Mouse (Mus musculus) hindlimb bud, embryonic 11.5 days (tissue): Measurements from ENCODE around the gene Sesn1.
"Not testable (repeated sequence)": the region's sequence is repeated elsewhere in the genome, so short reads cannot be mapped to it uniquely, and the experiment has no call there.

Experiments
- DNase-seq: peaks from one replicate; pipeline ENCODE4 v3.0.0-alpha.2; 2012; ENCODE audit warnings: low read depth, low spot score; ENCODE audit errors: extremely low spot score

Gene Sesn1

DNA sequence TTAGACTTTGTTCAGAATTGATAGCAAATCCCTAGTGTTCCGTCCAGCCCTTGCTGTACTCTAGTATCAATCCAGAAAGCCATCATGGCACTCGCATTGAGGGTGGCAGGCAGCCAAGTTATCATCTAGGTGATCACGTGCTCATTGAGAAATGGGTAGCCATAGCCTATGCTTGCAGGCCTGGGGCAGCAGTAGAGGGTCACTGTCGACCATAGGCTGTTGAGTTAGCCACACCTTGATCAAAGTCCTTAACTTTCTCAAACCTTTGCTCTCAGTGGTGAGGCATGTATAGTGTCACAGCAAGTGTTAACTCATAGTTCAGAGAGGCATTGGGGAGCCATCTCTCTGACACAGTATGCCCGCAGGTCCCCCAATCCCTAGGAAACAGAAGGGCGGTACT lies 11.4 kb downstream of the Sesn1 start:
- DNase-seq = no peak

DNA sequence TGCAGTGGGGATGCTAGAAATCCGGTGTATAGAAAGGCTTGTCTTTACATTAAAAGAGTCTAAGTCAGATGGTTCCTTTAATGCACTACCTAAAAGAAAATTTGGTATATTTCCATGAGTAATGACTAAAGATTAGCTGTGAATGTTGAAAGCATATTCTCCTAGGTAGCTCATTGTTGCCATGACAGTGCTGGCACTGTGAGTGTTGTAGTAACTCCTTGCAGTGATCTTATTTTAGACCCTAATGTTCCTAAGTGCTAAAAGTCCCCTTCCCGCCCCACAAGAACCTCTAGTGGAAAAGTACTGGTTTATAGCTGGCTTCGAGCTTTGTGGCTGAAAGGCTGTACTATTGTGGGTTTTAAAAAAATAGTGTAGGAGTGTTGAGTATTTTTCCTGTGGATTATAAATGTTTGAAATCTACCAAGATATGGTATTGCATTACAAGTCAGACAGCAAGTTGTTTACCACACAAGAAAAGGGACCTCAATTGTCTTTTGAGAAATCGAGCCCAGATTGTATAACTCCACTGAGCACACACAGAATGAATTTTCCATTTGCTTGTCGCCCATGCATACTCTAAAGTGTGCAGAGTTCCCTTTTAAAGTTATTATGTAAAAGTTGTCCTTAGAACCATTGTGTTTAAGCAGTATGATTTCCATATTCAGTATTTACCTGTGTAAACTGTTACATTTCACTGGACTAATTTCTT lies 13.0 kb downstream of the Sesn1 start:
- no peak for DNase-seq

DNA sequence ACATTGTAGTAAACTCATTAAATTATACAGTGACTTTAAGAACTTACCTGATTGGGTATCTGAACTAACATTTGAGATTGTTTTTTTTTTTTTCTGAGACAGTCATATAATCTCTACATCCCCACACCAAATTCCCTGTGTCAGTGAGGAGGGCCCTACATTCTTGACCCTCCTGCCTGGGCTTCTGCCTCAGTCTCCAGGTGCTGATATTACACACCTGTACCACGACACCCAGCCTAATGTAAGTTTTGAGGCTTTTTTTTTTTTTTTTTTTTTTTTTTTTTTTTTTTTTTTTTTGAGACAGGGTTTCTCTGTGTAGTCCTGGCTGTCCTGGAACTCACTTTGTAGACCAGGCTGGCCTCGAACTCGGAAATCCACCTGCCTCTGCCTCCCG lies 13.5 kb downstream of the Sesn1 start:
- DNase-seq = not testable (repeated sequence)

DNA sequence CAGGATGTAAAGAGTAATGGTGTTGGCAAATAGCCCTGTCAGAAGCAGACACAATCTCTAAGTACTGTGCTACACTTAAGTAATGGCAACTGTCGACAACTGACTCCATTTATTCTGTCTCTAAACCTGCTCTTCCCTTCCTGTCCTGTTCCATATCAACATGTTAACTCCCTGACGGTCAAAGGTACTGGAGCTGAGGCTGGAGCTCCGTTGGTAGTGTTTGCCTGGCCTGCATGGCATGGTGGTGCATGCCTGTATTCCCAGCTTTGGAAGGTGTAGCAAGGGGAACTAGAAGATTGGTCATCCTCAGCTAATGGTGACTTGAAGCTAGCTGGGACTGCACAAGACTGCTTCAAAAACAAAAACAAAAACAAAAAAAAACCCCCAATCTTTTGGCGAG lies 14.2 kb downstream of the Sesn1 start:
- no peak for DNase-seq

DNA sequence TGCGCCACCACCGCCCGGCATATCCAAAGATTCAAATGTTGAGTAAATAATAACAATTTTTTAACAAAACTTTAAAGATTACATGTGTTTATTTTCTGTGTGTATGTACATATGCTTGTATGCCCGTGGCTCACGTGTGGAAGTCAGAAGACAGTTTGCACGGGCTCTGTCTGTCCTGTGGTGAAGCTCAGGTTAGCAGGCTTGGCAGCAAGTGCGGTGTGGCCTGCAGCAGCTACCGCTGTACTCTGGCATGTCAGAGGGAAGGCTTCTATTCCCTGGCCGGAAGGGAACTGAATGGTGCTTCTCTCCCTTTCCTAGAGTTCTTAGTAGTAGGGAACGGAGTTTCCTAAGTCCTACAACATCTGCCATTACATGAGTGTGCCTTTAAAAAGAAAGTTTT lies 15.3 kb downstream of the Sesn1 start:
- no peak for DNase-seq

DNA sequence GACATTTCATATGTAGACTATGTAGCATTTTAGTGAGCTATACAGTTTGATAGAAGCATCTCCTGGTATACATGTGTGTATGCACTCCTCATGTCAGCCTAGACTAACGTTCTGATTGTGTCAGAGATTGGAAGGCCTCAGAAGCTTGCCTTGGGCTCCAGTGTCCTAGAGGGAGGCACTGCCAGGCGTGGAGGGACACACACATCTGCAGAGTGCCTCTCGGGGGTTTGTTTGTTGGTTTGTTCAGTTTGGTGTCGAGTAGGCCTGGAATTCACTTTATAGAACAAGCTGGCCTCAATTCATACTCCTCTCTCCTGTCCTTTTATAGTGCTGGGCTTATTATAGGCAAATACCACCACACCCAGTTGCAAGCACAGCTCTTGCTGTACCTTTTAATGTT lies 16.3 kb downstream of the Sesn1 start:
- no peak for DNase-seq

DNA sequence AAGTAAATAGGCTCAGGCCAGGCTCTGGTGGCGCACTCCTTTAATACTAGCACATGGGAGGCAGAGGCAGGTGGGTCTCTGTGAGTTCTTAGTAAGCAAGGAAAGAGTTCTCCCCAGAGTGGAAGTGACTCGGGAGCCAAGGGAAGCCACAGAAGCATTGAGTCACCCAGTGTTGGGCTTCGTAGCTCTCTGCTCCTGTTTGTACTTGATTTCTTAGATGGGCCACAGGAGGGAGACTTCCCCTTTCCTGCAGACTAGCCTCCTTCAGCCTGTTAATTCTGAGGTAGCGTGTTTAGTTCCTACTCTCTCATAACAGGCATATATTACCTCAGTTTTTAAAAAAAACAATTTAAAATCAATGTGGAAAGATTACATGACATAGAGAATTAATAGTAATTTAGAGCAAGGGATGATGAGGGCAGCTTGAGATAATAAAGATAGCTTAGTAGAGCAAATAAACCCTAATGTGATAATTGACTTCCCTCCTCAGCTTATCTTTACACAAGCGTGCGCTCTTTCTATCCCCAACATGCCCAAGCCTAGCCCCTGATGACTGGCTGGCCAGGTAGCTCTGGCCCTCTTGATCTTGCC lies 16.9 kb downstream of the Sesn1 start:
- no peak for DNase-seq

DNA sequence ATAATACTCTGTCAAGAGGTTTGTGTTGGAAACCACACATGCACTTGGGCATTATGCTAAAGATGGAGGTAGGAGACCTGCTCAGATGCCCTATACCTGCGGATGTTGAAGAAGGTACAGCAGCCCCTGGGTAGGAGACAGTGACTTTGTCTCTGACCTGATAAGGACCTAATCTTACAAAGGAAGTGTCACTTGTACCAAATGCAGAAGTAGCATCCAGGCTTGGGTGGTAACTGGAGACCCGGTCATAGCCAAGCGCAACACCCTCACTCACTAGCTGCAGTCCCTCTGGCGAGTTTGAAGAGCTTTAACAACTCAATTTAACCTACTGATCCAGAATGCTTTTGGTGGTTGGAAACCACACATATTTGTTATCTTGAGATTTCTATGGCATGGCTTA lies 18.0 kb downstream of the Sesn1 start:
- no peak for DNase-seq

DNA sequence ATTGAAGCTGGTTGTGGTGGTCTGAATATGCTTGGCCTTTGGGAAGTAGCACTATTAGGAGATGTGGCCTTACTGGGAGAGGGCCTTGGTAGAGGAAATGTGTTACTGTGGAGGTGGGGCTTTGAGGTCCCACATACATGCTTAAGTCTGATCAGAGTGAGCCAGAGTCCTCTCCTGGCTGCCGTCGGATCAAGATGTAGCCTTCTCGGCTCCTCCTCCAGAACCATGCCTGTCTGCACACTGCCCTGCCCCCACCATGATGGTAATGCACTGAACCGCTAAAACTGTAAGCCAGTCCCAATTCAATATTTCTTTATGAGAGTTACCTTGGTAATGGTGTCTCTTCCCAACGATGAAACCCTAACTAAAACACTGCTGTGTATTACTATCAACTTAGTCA lies 19.5 kb downstream of the Sesn1 start:
- DNase-seq = no peak

DNA sequence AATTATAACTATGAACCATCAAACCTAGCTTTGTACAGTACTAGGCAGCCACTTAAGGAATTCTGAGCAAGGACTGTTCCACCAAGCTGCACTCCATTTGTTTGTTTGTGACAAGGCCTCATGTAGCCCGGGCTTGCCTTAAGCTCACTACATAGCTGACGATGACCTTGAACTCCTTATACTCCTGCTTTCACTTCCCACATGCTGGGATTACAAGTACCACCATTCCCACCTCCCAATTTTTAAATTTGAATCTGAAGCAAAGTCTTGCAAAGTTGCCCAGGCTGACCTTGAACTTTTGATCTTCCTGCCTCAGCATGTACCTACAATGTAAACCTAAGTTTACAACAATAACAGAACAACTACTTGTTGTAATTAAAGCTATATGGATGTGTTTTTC lies 20.2 kb downstream of the Sesn1 start:
- no peak for DNase-seq

DNA sequence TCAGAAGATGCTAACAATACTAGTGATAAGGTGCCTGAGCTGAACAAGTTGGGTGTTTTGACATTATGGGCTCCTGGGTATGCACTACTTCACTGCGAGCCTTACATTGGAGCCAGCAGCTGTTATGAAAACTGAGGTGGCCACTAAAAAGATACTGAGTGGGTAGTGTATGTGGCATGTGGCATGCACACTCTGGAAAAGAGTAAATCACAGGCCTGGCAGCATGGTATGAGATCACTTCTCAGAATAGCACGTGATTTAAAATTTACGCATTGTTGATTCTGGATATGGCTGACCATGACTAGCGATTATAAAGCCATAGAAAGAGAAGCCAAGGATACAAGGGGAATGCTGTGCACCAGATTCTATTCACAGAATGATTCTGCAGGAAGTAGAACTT lies 20.7 kb downstream of the Sesn1 start:
- no peak for DNase-seq

DNA sequence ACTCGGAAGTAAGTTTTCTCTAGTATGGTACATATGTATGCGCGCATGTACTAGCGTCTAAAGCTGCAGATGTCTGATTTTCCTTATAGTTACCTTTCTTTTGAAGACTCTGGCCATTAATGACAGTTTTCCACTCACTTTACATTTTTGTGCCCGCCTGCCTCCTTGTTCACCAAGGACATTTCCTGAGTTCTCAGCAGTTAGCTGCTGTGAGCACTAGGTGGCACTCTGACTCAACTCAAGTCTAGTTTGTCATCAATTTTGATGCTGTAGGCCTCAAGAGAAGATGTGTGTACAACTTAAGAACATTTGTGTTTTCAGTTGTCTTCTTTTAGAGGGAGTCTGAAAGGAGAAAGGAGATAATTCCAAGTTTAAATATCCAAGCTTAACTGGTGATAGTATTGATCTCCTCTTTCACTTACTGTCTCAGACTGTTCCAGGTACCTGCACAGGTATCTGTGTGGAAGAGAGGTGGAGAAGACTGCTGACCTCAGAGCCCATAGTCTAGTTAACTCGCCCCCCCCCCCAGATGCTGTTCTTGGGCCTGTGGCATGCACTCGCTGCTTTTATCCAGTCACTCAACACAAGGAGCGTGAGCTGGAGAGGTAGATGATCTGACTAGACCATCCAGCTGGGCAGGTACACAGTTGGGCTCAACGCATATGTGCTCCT lies 21.3 kb downstream of the Sesn1 start:
- DNase-seq = no peak

DNA sequence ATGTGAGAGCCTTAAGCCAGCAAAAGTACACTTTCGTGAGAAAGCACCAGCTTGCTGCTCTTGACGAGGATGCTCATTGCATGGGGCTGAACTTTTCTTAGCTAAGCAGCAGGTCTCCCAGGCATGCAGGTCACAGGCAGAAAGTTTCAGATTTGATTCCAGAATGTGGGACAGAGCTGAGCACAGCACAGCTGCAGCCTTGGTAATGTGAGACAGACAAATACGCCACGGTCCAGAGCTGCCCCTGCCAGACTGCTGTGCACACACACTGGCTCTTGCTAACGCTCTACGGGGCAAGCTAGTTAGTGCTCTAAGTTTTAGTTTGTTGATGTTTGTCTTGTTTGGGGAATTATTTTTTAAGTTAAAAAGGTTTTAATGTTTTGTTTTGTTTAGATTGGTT lies 22.5 kb downstream of the Sesn1 start:
- DNase-seq = no peak

DNA sequence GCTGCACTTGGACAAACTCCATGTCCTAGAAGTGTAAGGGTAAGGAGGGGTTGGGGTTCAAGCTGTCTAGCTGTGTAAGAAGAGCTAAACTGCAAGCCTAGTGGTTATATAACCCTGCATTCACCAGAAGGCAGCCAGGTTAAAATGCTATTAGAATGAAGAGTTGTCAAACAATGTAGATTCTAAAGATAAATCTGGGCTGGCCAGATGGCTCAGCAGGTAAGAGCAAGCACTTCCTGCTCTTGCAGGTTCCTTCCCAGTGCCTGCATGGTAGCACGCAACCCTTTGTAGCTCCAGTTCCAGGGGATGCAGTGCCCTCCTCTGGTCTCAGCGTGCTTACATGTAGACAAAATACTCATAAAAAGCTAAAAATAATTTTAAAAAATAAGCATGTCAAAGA lies 24.4 kb downstream of the Sesn1 start:
- DNase-seq = no peak

DNA sequence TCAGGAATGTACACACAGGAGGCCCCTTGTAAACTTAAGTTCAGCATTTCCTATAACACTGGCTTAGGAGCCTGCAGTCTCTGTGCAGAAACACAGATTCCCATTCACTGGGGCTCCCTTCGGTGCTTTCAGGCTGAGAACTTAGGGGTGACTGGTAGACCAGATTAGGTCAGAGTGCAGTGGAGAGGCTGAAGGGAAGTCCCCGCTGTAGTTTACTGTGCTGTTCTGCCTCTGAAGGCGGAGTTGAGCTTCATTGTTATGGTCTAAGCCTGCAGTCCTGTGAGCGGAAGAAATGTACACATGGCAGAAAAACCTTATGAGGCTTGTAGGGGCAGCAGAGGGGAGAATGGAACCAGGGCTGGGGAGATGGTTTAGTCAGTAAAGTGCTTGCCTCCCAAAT lies 29.2 kb downstream of the Sesn1 start:
- DNase-seq = no peak

DNA sequence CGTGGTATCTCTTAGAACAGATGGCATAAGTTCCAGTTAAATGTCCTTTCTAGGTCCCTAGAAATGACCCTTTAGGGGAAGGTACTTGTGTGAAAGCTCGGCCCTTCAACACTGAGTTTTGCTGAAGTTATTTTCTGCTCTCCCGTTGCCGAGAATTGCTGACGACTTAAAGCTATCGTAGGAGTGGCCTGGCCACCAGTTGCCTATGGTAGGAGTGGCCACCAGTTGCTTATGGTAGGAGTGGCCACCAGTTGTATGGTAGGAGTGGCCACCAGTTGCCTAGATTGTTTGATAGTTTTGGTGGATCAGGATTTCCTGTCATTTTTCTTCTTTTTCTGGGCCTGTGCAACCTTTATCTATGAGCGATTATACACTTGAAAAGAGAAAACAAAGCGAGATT lies 38.0 kb downstream of the Sesn1 start:
- no peak for DNase-seq

DNA sequence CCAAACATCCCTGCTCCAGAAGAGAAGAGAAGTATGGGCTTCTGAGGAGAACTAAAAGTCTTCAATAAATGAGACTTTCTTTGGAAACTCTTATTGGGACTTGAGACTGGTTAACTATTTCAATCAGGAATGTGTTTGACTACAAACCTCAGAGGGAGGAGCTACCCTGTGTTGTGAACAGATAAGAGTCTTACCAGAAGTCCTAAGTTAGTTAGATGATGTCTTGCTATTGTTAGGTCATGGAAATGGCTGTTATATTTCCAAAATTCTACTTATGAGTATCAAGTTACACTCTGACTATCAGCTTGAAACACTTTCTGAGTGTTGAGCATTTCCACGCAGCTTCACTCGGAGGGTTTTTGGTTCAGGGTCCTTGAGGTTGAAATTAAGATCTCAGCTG lies 39.0 kb downstream of the Sesn1 start:
- DNase-seq = no peak

DNA sequence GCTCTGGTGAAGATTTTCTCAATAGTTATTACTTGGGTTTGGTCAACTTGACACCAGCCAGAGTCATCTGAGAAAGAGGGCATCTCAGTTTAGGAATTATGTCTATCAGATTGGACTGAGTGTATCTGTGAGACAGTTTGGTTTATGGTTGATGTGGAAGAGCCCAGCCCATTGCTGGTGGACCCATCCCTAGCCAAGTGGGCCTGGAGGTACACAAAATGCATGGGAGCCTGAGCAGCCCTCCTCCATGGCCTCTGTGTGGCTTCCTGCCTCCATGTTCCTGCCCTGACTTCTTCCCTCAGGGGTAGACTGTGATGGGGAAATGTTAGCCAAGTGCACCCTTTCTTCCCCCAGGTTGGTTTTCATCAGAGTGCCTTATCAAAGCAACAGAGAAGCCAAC lies 50.1 kb downstream of the Sesn1 start:
- DNase-seq = no peak

DNA sequence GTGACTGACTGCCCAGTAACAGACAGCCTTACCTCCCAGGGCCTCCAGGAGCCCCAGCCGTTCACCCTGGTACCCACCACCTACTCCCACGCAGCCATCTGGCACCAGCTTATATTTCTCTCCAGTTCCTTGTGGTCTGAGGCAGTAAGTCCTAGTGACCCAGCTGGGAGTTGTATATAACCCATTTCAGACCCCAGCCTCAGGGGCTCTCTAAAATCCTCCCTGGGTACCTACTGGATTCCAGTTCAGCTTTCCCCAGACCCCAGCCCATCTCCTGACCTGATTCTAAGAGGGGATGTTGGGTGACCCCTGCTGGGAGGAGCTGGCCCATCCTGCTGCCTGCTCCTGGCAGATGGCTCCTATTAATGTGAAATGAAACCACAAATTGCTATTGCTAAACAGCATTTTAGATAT lies 50.5 kb downstream of the Sesn1 start:
- no peak for DNase-seq

DNA sequence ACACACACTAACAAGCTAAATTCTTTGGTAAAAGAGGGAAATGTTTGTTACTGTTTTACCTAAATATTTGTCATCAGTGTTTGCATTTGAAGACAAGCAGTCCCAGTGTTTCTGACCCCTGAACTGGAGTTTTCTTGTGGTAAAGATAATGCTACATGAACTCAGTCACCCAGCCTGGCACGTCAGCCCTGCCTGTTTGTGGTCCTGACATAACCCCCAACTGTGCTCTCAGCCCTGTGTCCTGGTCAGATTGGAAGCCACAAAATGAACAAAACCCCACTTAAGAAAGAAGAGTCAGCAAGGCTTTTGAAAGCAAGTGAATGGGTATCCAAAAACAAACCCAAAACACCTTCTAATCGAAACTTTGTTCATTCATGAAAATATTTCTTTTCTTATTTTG lies 53.3 kb downstream of the Sesn1 start:
- no peak for DNase-seq

DNA sequence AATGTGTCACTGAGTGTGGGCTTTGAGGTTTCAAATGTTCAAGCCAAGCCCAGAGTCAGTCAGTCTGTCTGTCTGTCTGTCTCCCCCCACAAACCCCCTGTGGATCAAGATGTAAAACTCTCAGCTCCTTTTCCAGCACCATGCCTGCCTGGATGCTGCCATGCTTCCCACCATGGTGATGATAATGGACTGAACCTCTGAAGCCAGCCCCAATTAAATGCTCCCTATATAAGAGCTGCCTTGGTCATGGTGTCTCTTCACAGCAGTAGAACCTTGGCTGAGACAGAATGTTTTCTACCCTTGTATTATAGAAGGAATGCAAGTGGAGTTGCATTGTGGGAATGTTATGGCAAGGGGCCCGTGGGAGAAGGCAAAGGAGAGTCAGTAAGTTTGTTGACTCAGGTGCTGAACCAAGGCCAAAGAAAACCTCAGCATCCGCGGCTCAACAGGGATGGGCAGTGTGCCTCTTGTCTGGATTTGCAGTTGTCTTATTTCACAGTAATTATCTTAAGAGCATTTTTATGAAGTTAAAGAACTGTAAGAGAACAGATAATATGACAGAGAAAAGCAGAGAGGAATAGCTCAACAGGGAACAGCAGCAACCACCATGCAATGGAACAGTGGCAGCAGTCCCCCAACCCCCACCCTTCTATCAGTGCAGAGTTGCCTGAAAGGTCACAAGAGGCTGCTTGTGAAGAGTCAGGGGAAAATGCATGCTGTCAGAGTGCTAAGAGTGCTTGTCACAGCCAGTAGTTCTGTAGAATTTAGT lies 56.5 kb downstream of the Sesn1 start:
- DNase-seq = no peak

DNA sequence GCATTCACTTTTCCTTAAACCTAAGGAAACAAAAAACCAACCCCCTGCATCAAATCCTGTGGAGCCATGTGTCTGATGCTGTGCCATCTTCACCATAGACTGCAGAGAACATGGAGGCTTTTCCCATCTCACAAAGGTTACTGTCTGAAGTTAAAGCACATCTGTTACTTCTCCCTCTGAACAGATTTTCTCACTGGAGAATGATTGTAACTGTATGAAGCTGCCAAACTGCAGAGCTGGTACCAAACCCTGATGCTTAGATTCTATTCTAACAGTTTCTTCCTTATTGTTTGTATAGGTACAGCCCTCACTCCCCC lies 57.1 kb downstream of the Sesn1 start:
- no peak for DNase-seq
